Mouse (Mus musculus) R1 (cell line): ENCODE measurements around the gene Mucl3.

Experiments
- DNase-seq: peaks from one replicate; pipeline ENCODE4 v3.0.0-alpha.2; 2018; ENCODE audit warnings: low read depth, low spot score

Gene Mucl3

GRCm38 (mm10) chr17:35643609-35644236 is at the start of gene Mucl3:
Mucl3 (minus strand) TSS chr17:35643695.
- DNase-seq = no peak

GRCm38 (mm10) chr17:35692368-35692767 is 48.9 kb upstream of the Mucl3 start:
- DNase-seq = no peak

GRCm38 (mm10) chr17:35691811-35692210 is 48.3 kb upstream of the Mucl3 start:
- DNase-seq = no peak

GRCm38 (mm10) chr17:35689936-35690645 is 46.6 kb upstream of the Mucl3 start:
- DNase-seq = peak; percentile 62

- peak; percentile 72 for DNase-seq
Measured at GRCm38 (mm10) chr17:35688347-35689175, 45.1 kb upstream of the Mucl3 start.

GRCm38 (mm10) chr17:35685061-35685460 is 41.6 kb upstream of the Mucl3 start:
- DNase-seq = peak; percentile 65

GRCm38 (mm10) chr17:35681986-35682385 is 38.5 kb upstream of the Mucl3 start:
- DNase-seq = no peak

- no peak for DNase-seq
Measured at GRCm38 (mm10) chr17:35680591-35680990, 37.1 kb upstream of the Mucl3 start.

GRCm38 (mm10) chr17:35673416-35674035 is 30.0 kb upstream of the Mucl3 start, which contains the start of gene Gtf2h4:
Gtf2h4 (minus strand) TSS chr17:35673739.
- DNase-seq = peak; percentile 98

- no peak for DNase-seq
Measured at GRCm38 (mm10) chr17:35672527-35672926, 29.0 kb upstream of the Mucl3 start.

- no peak for DNase-seq
Measured at GRCm38 (mm10) chr17:35671846-35672245, 28.4 kb upstream of the Mucl3 start.

GRCm38 (mm10) chr17:35669731-35670130 is 26.2 kb upstream of the Mucl3 start:
- no peak for DNase-seq

- peak; percentile 94 for DNase-seq
Measured at GRCm38 (mm10) chr17:35667334-35668065, 24.0 kb upstream of the Mucl3 start, which contains the start of gene Vars2. Vars2 (minus strand) TSS chr17:35667592.

GRCm38 (mm10) chr17:35666851-35667256 is 23.4 kb upstream of the Mucl3 start:
- peak; percentile 64 for DNase-seq

- DNase-seq = peak; percentile 74
Measured at GRCm38 (mm10) chr17:35665957-35666515, 22.5 kb upstream of the Mucl3 start.

GRCm38 (mm10) chr17:35653086-35653485 is 9.6 kb upstream of the Mucl3 start:
- peak; percentile 27 for DNase-seq

GRCm38 (mm10) chr17:35649429-35649828 is 5.9 kb upstream of the Mucl3 start:
- no peak for DNase-seq

- DNase-seq = no peak
Measured at GRCm38 (mm10) chr17:35639352-35639751, 4.1 kb downstream of the Mucl3 start.

- DNase-seq = peak; percentile 97
Measured at GRCm38 (mm10) chr17:35638475-35639190, 4.9 kb downstream of the Mucl3 start.

- DNase-seq = peak; percentile 81
Measured at GRCm38 (mm10) chr17:35636363-35636762, 7.1 kb downstream of the Mucl3 start.
